Mouse (Mus musculus): ENCODE data around the gene Cenpb.

GRCm38 (mm10) chr2:131127161-131127730, 52.6 kb downstream of the Cenpb start, which contains the start of gene Hspa12b:
- no peak for TF ChIP-seq TAL1 (IDR thresholded peaks at IDR 0.05; ENCODE audit: low read length)
- TF ChIP-seq GATA1 (IDR thresholded peaks at IDR 0.05; ENCODE audit: low read length) = no peak
